Mouse (Mus musculus): ENCODE measurements around the gene Xkr8. TPM values are rescaled to one million over a fixed set of nuclear protein-coding genes. Genes with fewer than 3 reads are reported as not detected.

Xkr8 gene
- polyA plus RNA-seq, 1 experiment from 2014 or later = 5.6 TPM

DNA sequence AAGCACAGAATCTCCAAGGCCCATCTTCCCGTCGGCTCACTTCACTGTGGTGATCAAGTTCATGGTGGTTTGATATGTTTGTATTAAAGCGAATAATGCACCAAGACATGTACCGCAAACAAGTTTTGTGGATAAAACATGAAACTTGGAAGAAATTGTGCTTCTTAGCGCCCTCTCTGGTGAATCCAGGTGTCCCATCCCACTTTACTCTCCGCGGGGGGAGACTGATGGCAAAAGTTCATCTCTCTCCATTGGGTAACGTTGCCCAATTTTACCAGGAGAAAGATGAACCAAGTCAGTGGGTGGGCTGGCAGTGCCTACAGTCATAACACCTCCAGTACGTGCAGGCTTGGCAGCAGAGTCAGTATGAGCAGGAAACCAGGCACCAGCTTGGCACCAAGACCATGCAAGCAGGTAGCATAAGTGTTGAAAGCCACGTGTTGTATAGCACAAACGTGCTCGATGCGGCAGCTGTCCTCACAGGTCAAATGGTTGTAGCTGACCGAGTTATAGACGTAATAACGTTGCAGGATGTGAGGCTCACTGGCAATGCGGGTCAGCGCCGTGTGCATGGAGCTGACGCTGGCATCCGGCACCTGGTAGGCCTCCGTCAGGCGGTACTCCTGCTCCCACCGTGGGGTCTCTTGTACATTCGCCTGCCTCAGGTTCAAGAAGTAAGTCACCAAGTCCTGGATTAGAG, 875 bp upstream of the Xkr8 start:
- peak overlapping the region; percentile 78; the same call in 1 of the 2 replicates for H3K4me2 ChIP-seq
- H3K9me3 ChIP-seq = no peaks in the 10 kb centered on the region
- no peak overlapping the region for H3K27ac ChIP-seq (replicated peaks)
- WGBS = 92% methylated on average over 25 of the region's 25 CpGs
- no peak overlapping the region for H3K4me3 ChIP-seq
- peaks cover 2% of the 10 kb centered on the region; the same call in 1 of the 2 replicates for H3K36me3 ChIP-seq
- H3K27me3 ChIP-seq = no peaks in the 10 kb centered on the region
- no peak for ATAC-seq (ENCODE audit: low read depth)
- no peak overlapping the region for H3K9ac ChIP-seq
- H3K4me1 ChIP-seq (replicated peaks) = peaks cover 14% of the 10 kb centered on the region

DNA sequence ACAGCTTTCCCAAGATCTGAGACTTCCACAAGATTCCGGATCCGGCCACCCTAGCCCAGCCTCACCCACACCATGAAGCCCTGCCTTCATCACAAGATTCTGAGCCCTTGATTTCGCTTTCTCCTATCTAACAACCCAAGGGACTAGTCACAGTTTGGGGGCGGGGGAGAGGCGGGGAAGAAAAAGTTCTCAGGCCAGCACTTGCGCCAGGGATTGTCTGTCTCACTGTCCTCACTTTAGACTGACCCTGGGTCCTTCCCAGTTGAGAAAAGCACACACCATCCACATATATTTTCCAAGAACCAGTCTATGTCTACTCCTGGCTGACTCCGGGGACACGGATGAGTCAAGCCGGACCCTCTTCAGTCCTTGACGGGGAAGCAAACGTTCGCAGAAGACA, 730 bp downstream of the Xkr8 start:
- Histone ChIP-seq H3K27me3 (no peaks in the 10 kb centered on the region), H3K4me3 (peak overlapping the region; percentile 53), H3K4me1 (replicated peaks) (peaks cover 14% of the 10 kb centered on the region), H3K9me3 (no peaks in the 10 kb centered on the region), H3K36me3 (peaks cover 17% of the 10 kb centered on the region), H3K9ac (peak overlapping the region; percentile 68), H3K4me2 (peak overlapping the region; percentile 78), H3K27ac (replicated peaks) (no peak overlapping the region)
- WGBS = 53% methylated on average over 12 of the region's 12 CpGs
- ATAC-seq (ENCODE audit: low read depth) = no peak

DNA sequence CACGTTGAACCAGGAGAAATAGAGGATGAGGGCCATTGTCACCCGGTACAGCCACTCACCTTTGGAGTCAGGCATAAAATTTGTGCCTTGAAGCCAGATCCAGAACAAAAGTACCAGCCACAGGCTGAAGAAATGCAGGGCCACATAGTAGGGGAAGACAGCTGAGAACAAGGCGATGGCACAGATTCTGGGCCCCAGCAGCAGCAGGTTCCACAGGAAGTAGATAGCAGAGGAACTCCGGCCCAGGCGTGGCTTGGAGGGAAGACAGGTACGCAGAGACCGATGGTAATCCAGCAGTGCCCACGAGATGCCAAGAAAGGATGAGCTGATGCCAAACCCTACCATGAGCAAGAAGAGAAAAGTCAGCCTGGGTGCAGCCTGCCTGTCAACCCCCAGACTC, 4.1 kb downstream of the Xkr8 start:
- peaks cover 20% of the 10 kb centered on the region for H3K4me1 ChIP-seq (replicated peaks)
- H3K4me2 ChIP-seq = no peak overlapping the region
- H3K27ac ChIP-seq (replicated peaks) = no peak overlapping the region
- H3K9ac ChIP-seq = no peak overlapping the region
- H3K36me3 ChIP-seq = peaks cover 37% of the 10 kb centered on the region
- WGBS = 92% methylated on average over 8 of the region's 8 CpGs
- no peak for ATAC-seq (ENCODE audit: low read depth)
- no peaks in the 10 kb centered on the region for H3K9me3 ChIP-seq
- H3K4me3 ChIP-seq = no peak overlapping the region
- H3K27me3 ChIP-seq = no peaks in the 10 kb centered on the region

- no peak overlapping the region for H3K9ac ChIP-seq
- H3K27ac ChIP-seq (replicated peaks) = no peak overlapping the region
- H3K4me2 ChIP-seq = no peak overlapping the region
- no peak overlapping the region for H3K4me3 ChIP-seq
- H3K36me3 ChIP-seq = peaks cover 78% of the 10 kb centered on the region
- 94% methylated on average over 1 of the region's 1 CpGs for WGBS
- no peaks in the 10 kb centered on the region for H3K27me3 ChIP-seq
- H3K9me3 ChIP-seq = no peaks in the 10 kb centered on the region
- no peak for ATAC-seq (ENCODE audit: low read depth)
- no peaks in the 10 kb centered on the region for H3K4me1 ChIP-seq (replicated peaks)
Observed at GRCm38 (mm10) chr4:132718251-132718650, 14.1 kb downstream of the Xkr8 start.

- no peaks in the 10 kb centered on the region for H3K9me3 ChIP-seq
- no peak for ATAC-seq (ENCODE audit: low read depth)
- H3K4me1 ChIP-seq (replicated peaks) = no peaks in the 10 kb centered on the region
- H3K9ac ChIP-seq = no peak overlapping the region
- no peaks in the 10 kb centered on the region for H3K27me3 ChIP-seq
- H3K4me2 ChIP-seq = no peak overlapping the region
- H3K36me3 ChIP-seq = peaks cover 73% of the 10 kb centered on the region
- H3K4me3 ChIP-seq = no peak overlapping the region
- WGBS = 96% methylated on average over 7 of the region's 7 CpGs
- H3K27ac ChIP-seq (replicated peaks) = no peak overlapping the region
Observed at GRCm38 (mm10) chr4:132713181-132713580, 19.2 kb downstream of the Xkr8 start.

DNA sequence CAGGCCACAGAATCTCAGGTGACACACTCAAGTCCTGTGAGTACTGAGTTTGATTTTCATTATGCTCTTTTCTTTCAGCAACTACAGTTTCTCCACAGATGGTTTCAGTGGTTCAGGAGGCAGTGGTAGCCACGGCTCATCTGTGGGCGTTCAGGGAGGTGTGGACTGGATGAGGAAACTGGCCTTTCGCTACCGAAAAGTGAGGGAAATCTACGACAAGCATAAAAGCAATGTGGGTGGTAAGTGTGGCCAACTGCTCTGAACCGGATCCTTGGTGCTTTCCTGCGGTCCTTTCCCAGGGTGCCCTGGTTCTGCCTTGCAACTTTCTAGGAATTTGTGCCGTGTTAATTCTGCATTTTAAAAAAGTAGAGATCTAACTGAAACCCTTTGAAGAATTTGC, 25.5 kb downstream of the Xkr8 start:
- 93% methylated on average over 8 of the region's 8 CpGs for WGBS
- H3K27me3 ChIP-seq = no peaks in the 10 kb centered on the region
- no peak overlapping the region for H3K9ac ChIP-seq
- H3K27ac ChIP-seq (replicated peaks) = no peak overlapping the region
- peaks cover 89% of the 10 kb centered on the region for H3K36me3 ChIP-seq
- no peak for ATAC-seq (ENCODE audit: low read depth)
- no peaks in the 10 kb centered on the region for H3K4me1 ChIP-seq (replicated peaks)
- H3K4me3 ChIP-seq = no peak overlapping the region
- no peak overlapping the region for H3K4me2 ChIP-seq
- no peaks in the 10 kb centered on the region for H3K9me3 ChIP-seq

DNA sequence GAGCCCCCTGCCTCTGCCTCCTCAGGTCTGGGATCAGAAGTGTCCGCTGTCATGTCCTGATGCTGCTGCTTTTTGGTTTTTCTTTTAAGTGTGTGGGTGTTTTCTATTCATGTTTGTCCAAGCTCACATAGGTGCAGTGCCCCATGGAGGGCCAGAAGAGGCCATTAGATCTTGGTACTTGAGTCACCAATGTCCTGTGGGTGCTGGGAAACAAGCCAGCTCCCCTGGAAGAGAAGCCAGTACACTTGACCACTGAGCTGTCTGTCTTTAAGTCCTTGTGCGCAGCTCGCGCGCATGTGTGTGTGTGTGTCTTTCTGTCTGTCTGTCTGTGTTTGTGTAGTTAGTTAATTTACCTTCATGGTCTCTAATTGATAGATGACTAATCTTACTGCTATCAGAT, 30.3 kb downstream of the Xkr8 start:
- ATAC-seq (ENCODE audit: low read depth) = no peak
- whole genome bisulfite sequencing = over 99% methylated on average over 5 of the region's 5 CpGs

GRCm38 (mm10) chr4:132693366-132693765, 39.0 kb downstream of the Xkr8 start:
- WGBS = 93% methylated on average over 3 of the region's 3 CpGs
- ATAC-seq (ENCODE audit: low read depth) = no peak
- Histone ChIP-seq H3K9me3 (no peaks in the 10 kb centered on the region), H3K27ac (replicated peaks) (no peak overlapping the region), H3K4me3 (no peak overlapping the region), H3K36me3 (peaks cover 58% of the 10 kb centered on the region), H3K9ac (no peak overlapping the region), H3K4me2 (no peak overlapping the region), H3K27me3 (no peaks in the 10 kb centered on the region), H3K4me1 (replicated peaks) (no peaks in the 10 kb centered on the region)

More for the DNA sequence above, 30.3 kb downstream of the Xkr8 start:
- no peak overlapping the region for H3K9ac ChIP-seq
- H3K4me3 ChIP-seq = no peak overlapping the region
- H3K36me3 ChIP-seq = peaks cover 84% of the 10 kb centered on the region
- no peak overlapping the region for H3K27ac ChIP-seq (replicated peaks)
- H3K9me3 ChIP-seq = no peaks in the 10 kb centered on the region
- H3K27me3 ChIP-seq = no peaks in the 10 kb centered on the region
- H3K4me1 ChIP-seq (replicated peaks) = no peaks in the 10 kb centered on the region
- H3K4me2 ChIP-seq = no peak overlapping the region

GRCm38 (mm10) chr4:132689634-132690033, 42.7 kb downstream of the Xkr8 start:
- Histone ChIP-seq H3K4me2 (no peak overlapping the region), H3K4me1 (replicated peaks) (no peaks in the 10 kb centered on the region), H3K9me3 (no peaks in the 10 kb centered on the region), H3K9ac (no peak overlapping the region), H3K36me3 (peaks cover 53% of the 10 kb centered on the region), H3K27ac (replicated peaks) (no peak overlapping the region), H3K4me3 (no peak overlapping the region), H3K27me3 (no peaks in the 10 kb centered on the region)
- no peak for ATAC-seq (ENCODE audit: low read depth)
- 87% methylated on average over 2 of the region's 2 CpGs for WGBS

- Histone ChIP-seq H3K9ac (no peak overlapping the region), H3K4me2 (no peak overlapping the region), H3K9me3 (no peaks in the 10 kb centered on the region), H3K27me3 (no peaks in the 10 kb centered on the region), H3K36me3 (peaks cover 63% of the 10 kb centered on the region), H3K27ac (replicated peaks) (no peak overlapping the region), H3K4me1 (replicated peaks) (no peaks in the 10 kb centered on the region), H3K4me3 (no peak overlapping the region)
- no peak for ATAC-seq (ENCODE audit: low read depth)
- WGBS = 85% methylated on average over 7 of the region's 7 CpGs
Observed at GRCm38 (mm10) chr4:132676771-132677539, 55.4 kb downstream of the Xkr8 start.

All from neural tube, embryonic 13.5 days (tissue).